Mouse (Mus musculus): Measurements from ENCODE around the gene Eif2b5. TPM values are rescaled to one million over a fixed set of nuclear protein-coding genes. Genes with fewer than 3 reads are reported as not detected.

The Eif2b5 gene
- polyA plus RNA-seq, 1 experiment from 2014 or later = 92.1 TPM

DNA sequence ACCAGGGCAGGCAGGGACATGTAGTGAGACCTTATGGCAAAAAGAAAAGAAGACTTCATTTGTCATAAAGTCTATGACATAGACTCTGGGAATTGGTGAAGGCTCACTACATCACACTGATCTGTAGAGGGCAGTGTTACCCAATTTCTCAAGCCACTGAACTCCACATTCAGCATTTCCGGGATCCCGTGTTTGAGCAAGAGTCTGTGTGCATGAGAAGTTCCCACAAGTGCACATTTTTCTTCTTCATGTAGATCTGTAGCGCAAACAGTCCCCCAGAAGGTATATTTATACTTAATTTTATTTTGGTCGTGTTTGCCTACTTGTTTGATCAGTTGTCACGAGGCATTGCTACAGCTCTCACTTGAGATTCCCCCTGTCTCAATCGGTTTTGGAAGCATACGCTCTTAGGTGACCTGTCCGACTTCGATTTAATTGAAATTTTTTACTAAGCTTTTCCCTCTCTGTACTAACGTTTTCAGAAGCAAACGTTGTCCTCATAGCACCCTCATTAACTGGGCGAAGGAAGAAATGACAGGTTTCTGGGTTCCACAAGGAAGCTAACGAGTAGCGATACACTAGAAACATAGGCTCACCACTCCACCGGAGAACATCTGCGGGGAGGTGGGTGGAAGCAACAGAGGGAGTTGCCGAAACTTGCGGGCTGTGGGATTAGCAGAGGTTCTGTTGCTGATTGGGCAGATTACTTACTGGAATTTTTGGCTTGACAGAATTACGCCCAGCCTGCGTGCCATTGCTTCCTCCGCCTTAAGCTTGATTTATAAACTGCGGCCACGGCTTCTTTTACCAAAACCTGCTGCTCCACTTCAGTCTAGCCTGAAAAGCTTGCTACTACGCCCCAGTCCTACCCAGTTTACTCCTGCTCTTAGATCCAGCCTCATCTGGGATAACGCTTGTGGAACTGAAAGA lies 1.7 kb upstream of the Eif2b5 start:
- Histone ChIP-seq H3K4me2 (ENCODE audit: low read length) (peak overlapping the region; percentile 47), H3K4me3 (ENCODE audit: low read depth, low read length) (peak overlapping the region; percentile 20), H3K36me3 (ENCODE audit: control insufficient read depth, insufficient read depth, low read length) (peaks cover 10% of the 10 kb centered on the region), H3K9me3 (replicated peaks; ENCODE audit: control insufficient read depth, low read length) (no peaks in the 10 kb centered on the region), H3K27me3 (replicated peaks; ENCODE audit: control insufficient read depth, insufficient read depth, low read length) (peaks cover 5% of the 10 kb centered on the region), H3K27ac (ENCODE audit: low read depth, low read length) (no peak overlapping the region), H3K9ac (ENCODE audit: low read length) (no peak overlapping the region), H3K4me1 (ENCODE audit: control insufficient read depth, insufficient read depth, low read length) (0 out of 2 replicates have a peak, but pooled peaks cover 5% of the 10 kb centered on the region)
- WGBS = 21% methylated on average over 25 of the region's 25 CpGs
- ATAC-seq (peak; percentile 30; the same call in 1 of the 2 replicates), DNase-seq (ENCODE audit: low spot score) (peak; percentile 89)

DNA sequence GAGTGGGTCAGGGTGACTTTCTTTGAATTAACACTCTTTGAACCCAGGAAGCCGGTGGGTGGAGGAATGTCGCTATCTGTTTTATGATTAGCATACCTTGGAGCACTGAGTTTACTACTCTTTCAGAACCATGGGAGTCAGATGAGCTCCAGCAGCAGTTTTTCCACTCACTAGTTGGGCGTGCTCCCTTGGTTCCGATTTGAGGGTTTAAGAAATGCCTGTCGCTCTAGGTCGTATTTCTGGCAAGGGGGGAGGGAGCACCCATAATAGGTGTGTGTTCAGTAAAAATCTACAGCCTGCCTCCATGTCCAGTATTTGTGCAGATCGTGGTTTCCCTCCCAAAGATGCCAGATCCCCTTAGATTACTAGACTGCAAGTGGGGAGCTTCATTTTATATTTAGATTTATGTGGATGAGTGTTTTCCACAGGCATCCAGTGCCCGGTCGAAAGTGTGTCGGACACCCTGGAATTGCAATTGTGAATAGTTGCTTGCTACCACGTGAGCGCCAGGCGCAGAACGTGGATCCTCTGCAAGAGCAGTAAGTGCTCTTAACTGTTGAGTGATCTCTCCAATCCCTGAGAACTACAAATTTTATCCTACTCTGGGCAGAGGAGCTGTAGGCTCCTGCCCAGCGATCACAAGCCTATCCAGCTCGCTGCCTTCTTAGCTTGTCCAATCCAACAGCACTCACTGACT lies 489 bp upstream of the Eif2b5 start:
- DNase-seq (ENCODE audit: low spot score) (no peak), ATAC-seq (peak; percentile 5)
- peaks cover 5% of the 10 kb centered on the region for H3K27me3 ChIP-seq (replicated peaks; ENCODE audit: control insufficient read depth, insufficient read depth, low read length)
- H3K36me3 ChIP-seq (ENCODE audit: control insufficient read depth, insufficient read depth, low read length) = peaks cover 22% of the 10 kb centered on the region
- no peak overlapping the region for H3K27ac ChIP-seq (ENCODE audit: low read depth, low read length)
- 0 out of 2 replicates have a peak, but pooled peaks cover 5% of the 10 kb centered on the region for H3K4me1 ChIP-seq (ENCODE audit: control insufficient read depth, insufficient read depth, low read length)
- peak overlapping the region; percentile 83 for H3K4me2 ChIP-seq (ENCODE audit: low read length)
- 12% methylated on average over 16 of the region's 16 CpGs for WGBS
- peak overlapping the region; percentile 90 for H3K9ac ChIP-seq (ENCODE audit: low read length)
- no peaks in the 10 kb centered on the region for H3K9me3 ChIP-seq (replicated peaks; ENCODE audit: control insufficient read depth, low read length)
- peak overlapping the region; percentile 94 for H3K4me3 ChIP-seq (ENCODE audit: low read depth, low read length)

DNA sequence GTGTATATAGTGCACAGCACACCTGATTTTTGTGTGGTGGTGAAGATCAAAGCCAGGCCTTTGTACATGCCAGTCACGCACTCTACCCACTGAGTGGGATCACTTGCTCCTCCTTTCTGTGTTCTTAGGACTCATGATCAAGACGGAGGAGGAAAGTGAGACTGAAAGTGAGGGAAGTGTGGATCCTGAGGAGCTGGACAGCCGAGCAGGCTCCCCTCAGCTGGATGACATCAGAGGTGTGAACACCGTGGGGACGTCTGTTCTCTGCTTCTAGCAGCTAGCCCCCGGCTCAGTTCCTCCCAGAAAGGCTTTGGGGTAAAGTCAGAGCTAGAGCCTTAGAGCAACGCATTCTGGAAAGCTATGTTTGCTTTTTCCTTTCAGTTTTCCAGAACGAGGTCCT lies 7.4 kb downstream of the Eif2b5 start:
- Histone ChIP-seq H3K9ac (ENCODE audit: low read length) (no peak overlapping the region), H3K27ac (ENCODE audit: low read depth, low read length) (no peak overlapping the region), H3K36me3 (ENCODE audit: control insufficient read depth, insufficient read depth, low read length) (peaks cover 98% of the 10 kb centered on the region), H3K4me3 (ENCODE audit: low read depth, low read length) (no peak overlapping the region), H3K4me2 (ENCODE audit: low read length) (no peak overlapping the region), H3K4me1 (ENCODE audit: control insufficient read depth, insufficient read depth, low read length) (no peaks in the 10 kb centered on the region), H3K9me3 (replicated peaks; ENCODE audit: control insufficient read depth, low read length) (no peaks in the 10 kb centered on the region), H3K27me3 (replicated peaks; ENCODE audit: control insufficient read depth, insufficient read depth, low read length) (no peaks in the 10 kb centered on the region)
- 90% methylated on average over 8 of the region's 8 CpGs for WGBS
- DNase-seq (ENCODE audit: low spot score) (no peak), ATAC-seq (no peak)

DNA sequence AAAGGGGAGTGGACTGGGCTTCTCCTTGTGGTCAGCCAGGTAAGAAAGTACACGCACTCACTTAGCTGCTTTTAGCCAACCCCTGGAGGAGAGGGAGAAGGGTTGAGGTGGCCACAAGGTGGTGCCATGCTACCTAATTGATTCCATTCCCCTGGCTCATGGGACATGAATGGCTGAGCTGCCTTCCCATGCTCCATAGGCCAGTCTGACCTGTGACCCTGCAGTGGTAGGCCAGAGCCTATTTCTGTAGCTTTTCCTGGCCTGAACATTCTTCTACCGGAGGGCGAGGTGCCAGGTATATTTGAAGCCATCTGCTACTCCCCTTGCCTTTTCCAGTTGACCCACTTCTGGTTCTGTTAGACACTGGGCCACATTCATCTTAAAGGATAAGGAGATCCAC lies 10.7 kb downstream of the Eif2b5 start:
- H3K4me2 ChIP-seq (ENCODE audit: low read length) = no peak overlapping the region
- no peaks in the 10 kb centered on the region for H3K9me3 ChIP-seq (replicated peaks; ENCODE audit: control insufficient read depth, low read length)
- DNase-seq (ENCODE audit: low spot score) (peak; percentile 44), ATAC-seq (no peak)
- H3K36me3 ChIP-seq (ENCODE audit: control insufficient read depth, insufficient read depth, low read length) = peaks cover 72% of the 10 kb centered on the region
- no peaks in the 10 kb centered on the region for H3K4me1 ChIP-seq (ENCODE audit: control insufficient read depth, insufficient read depth, low read length)
- H3K4me3 ChIP-seq (ENCODE audit: low read depth, low read length) = no peak overlapping the region
- WGBS = 92% methylated on average over 3 of the region's 3 CpGs
- no peak overlapping the region for H3K27ac ChIP-seq (ENCODE audit: low read depth, low read length)
- H3K9ac ChIP-seq (ENCODE audit: low read length) = no peak overlapping the region
- no peaks in the 10 kb centered on the region for H3K27me3 ChIP-seq (replicated peaks; ENCODE audit: control insufficient read depth, insufficient read depth, low read length)

DNA sequence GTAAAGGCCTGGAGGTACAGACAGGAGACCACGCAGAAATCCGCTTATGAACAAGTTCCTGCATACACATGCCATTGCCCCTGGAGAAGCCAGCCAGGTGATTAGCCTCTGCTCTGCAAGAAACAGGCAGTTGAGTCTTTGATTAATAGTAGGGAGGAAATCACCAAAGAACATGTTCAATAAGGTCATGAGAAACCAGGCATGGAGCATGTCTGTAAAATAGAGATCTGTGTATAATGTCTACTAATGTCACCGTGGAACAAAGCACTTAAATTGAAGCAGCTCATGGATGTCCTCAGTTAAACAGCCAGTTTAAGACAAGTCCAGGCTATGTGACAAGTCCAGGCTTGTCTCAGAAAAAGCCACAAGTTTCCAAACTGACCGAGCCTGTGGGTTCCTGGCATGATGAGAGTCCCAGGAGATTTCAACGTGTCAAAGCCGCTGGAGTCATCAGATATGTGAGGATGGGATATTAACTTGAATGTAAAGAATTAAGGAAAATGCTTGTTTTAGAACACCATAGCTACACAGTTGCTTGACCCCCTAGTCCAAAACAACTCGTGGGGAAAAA lies 12.7 kb downstream of the Eif2b5 start:
- peaks cover 52% of the 10 kb centered on the region for H3K36me3 ChIP-seq (ENCODE audit: control insufficient read depth, insufficient read depth, low read length)
- no peak overlapping the region for H3K27ac ChIP-seq (ENCODE audit: low read depth, low read length)
- no peak overlapping the region for H3K4me3 ChIP-seq (ENCODE audit: low read depth, low read length)
- ATAC-seq (no peak), DNase-seq (ENCODE audit: low spot score) (no peak)
- no peaks in the 10 kb centered on the region for H3K4me1 ChIP-seq (ENCODE audit: control insufficient read depth, insufficient read depth, low read length)
- no peak overlapping the region for H3K9ac ChIP-seq (ENCODE audit: low read length)
- WGBS = 92% methylated on average over 7 of the region's 7 CpGs
- no peak overlapping the region for H3K4me2 ChIP-seq (ENCODE audit: low read length)
- H3K27me3 ChIP-seq (replicated peaks; ENCODE audit: control insufficient read depth, insufficient read depth, low read length) = no peaks in the 10 kb centered on the region
- no peaks in the 10 kb centered on the region for H3K9me3 ChIP-seq (replicated peaks; ENCODE audit: control insufficient read depth, low read length)

DNA sequence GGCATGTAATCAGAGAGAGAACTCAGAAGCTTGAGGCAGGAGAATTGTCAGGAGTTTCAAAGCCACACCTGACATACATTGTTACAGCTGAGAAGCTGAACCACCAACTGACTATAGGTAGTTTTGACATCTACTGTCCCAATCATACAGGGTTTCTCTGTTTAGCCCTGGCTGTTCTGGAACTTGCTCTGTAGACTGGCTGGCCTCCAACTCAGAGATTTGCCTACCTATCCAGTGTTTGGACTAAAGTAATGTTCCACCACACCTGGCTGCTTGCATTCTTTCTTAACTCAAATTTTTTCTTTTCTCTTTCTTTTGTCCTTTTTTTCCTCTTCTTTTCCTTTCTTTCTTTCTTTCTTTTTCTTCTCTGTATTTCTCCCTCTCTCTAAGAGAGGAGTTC lies 17.4 kb downstream of the Eif2b5 start:
- Histone ChIP-seq H3K4me2 (ENCODE audit: low read length) (peak overlapping the region; percentile 86), H3K4me3 (ENCODE audit: low read depth, low read length) (peak overlapping the region; percentile 99), H3K4me1 (ENCODE audit: control insufficient read depth, insufficient read depth, low read length) (peaks cover 14% of the 10 kb centered on the region), H3K9me3 (replicated peaks; ENCODE audit: control insufficient read depth, low read length) (no peaks in the 10 kb centered on the region), H3K9ac (ENCODE audit: low read length) (peak overlapping the region; percentile 99), H3K36me3 (ENCODE audit: control insufficient read depth, insufficient read depth, low read length) (peaks cover 13% of the 10 kb centered on the region), H3K27ac (ENCODE audit: low read depth, low read length) (no peak overlapping the region), H3K27me3 (replicated peaks; ENCODE audit: control insufficient read depth, insufficient read depth, low read length) (no peaks in the 10 kb centered on the region)
- ATAC-seq (no peak), DNase-seq (ENCODE audit: low spot score) (no peak)

DNA sequence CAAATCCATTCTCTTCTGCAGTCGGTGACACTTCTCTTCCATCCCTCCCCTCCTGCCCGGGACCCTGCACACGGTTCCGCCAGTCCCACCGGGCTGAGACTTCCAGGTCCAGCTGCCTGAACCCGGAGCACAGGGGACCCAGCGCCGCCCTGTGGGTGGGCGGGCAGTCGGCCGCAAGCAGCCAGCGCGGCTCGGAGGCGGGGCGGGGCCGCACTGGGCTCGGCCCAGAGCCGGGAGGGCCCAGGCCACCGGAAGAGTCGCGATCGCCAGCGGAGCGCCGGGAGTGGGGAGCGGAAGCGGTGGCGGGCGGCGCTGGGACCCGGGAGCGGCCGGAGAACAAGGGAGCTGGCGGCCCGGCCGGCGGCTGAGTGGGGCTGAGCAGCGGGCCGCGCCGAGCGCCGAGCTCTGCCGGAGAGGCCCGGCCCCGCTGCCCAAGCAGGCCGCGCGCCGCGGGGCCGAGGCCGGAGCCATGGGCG lies 18.1 kb downstream of the Eif2b5 start, which contains the start of gene Dvl3:
Dvl3 (plus strand) TSS at position 257 of the 476 bp plus-strand sequence.
- no peaks in the 10 kb centered on the region for H3K27me3 ChIP-seq (replicated peaks; ENCODE audit: control insufficient read depth, insufficient read depth, low read length)
- peak within 1 kb of the TSS; percentile 99 for H3K4me3 ChIP-seq (ENCODE audit: low read depth, low read length)
- WGBS = 0% methylated on average over 55 of the region's 55 CpGs
- peak; percentile 97 for ATAC-seq
- H3K4me2 ChIP-seq (ENCODE audit: low read length) = peak within 1 kb of the TSS; percentile 86
- H3K27ac ChIP-seq (ENCODE audit: low read depth, low read length) = peak within 1 kb of the TSS; percentile 92
- H3K36me3 ChIP-seq (ENCODE audit: control insufficient read depth, insufficient read depth, low read length) = peaks cover 14% of the 10 kb centered on the region; the same call in 1 of the 2 replicates
- peak within 1 kb of the TSS; percentile 99 for H3K9ac ChIP-seq (ENCODE audit: low read length)
- H3K9me3 ChIP-seq (replicated peaks; ENCODE audit: control insufficient read depth, low read length) = no peaks in the 10 kb centered on the region
- peaks cover 14% of the 10 kb centered on the region for H3K4me1 ChIP-seq (ENCODE audit: control insufficient read depth, insufficient read depth, low read length)
- peak; percentile 93 for DNase-seq (ENCODE audit: low spot score)

DNA sequence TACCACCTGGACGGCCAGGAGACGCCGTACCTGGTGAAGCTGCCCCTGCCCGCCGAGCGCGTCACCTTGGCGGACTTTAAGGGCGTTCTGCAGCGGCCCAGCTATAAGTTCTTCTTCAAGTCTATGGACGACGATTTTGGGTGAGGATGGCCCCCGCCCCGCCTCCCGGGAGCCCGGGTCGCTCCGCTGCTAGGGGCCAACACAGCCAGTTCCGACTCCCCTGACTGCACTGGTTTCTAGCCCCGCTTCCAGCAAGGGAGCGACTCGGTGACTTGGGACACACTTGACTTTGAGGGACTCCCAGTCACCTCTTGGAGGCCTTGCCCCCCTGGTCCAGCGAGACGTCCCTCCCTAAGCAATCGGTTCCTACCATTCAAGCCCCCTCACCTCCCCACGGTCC lies 18.6 kb downstream of the Eif2b5 start:
- H3K36me3 ChIP-seq (ENCODE audit: control insufficient read depth, insufficient read depth, low read length) = peaks cover 17% of the 10 kb centered on the region; the same call in 1 of the 2 replicates
- DNase-seq (ENCODE audit: low spot score) = peak; percentile 23
- peak overlapping the region; percentile 92 for H3K27ac ChIP-seq (ENCODE audit: low read depth, low read length)
- WGBS = under 1% methylated on average over 26 of the region's 26 CpGs
- peaks cover 14% of the 10 kb centered on the region for H3K4me1 ChIP-seq (ENCODE audit: control insufficient read depth, insufficient read depth, low read length)
- peak overlapping the region; percentile 86 for H3K4me2 ChIP-seq (ENCODE audit: low read length)
- no peaks in the 10 kb centered on the region for H3K27me3 ChIP-seq (replicated peaks; ENCODE audit: control insufficient read depth, insufficient read depth, low read length)
- H3K9ac ChIP-seq (ENCODE audit: low read length) = peak overlapping the region; percentile 99
- peak; percentile 42; the same call in 1 of the 2 replicates for ATAC-seq
- no peaks in the 10 kb centered on the region for H3K9me3 ChIP-seq (replicated peaks; ENCODE audit: control insufficient read depth, low read length)
- H3K4me3 ChIP-seq (ENCODE audit: low read depth, low read length) = peak overlapping the region; percentile 99
